Comparison of ENCODE assay signal across 12 mouse cellular contexts in the genomic region with DNA sequence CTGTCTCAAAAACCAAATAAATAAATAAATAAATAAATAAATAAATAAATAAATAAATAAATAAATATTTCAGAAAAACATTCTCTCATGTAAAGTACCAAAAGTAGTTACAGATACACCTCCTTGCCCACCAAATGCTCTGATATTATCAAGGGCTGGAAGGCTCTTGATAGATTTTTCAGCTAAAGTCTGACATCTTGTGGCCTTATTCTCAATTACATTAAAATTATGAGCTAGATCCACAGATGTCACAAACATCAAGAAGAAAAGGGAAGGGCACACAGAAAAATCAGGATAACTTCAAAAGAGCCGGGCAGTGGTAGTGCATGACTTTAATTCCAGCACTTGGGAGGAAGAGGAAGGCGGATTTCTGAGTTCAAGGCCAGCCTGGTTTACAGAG. TPM values are rescaled to one million over a fixed set of nuclear protein-coding genes. Genes with fewer than 3 reads are reported as not detected.
DNase-seq lines count a peak whose midpoint lies in the region; ATAC-seq and TF ChIP-seq lines count a peak whose summit lies in the region.
"Had no signal": no experiment of that assay in that cellular context is flagged by ENCODE, and none has a peak within 500 bp of the region (broad histone marks: within the 10 kb centered on the region; RNA-seq: fewer than 3 reads in every experiment).

No protein-coding gene starts in this region.

- H3K4me1 ChIP-seq in cerebellum, adult 2 months (ENCODE audit: control insufficient read depth, insufficient read depth, low read length) = peaks cover under 1% of the 10 kb centered on the region; the same call in 1 of the 2 replicates
- H3K4me1 ChIP-seq in kidney, postnatal 0 days (replicated peaks; ENCODE audit: insufficient read depth, low read length) = peaks cover 9% of the 10 kb centered on the region; the same call in 1 of the 2 replicates
- H3K4me1 ChIP-seq in lung, embryonic 16.5 days (replicated peaks; ENCODE audit: control insufficient read depth, insufficient read depth, low read length) = peaks cover 17% of the 10 kb centered on the region
- H3K4me1 ChIP-seq: embryonic facial prominence, embryonic 12.5 days had no signal

- H3K27me3 ChIP-seq in cerebellum, adult 2 months (ENCODE audit: control insufficient read depth, insufficient read depth, low read length) = no peaks in the 10 kb centered on the region
- H3K27me3 ChIP-seq in kidney, postnatal 0 days (ENCODE audit: insufficient read depth, low read length) = no peaks in the 10 kb centered on the region
- H3K27me3 ChIP-seq in lung, embryonic 16.5 days (ENCODE audit: control insufficient read depth, insufficient read depth, low read depth, low read length) = no peaks in the 10 kb centered on the region
- H3K27me3 ChIP-seq: embryonic facial prominence, embryonic 12.5 days; midbrain, embryonic 12.5 days had no signal

- WGBS in cerebellum, adult 2 months = 11% methylated on average over 2 of the region's 2 CpGs
- 31% methylated on average over 2 of the region's 2 CpGs for WGBS in kidney, postnatal 0 days
- WGBS in lung, embryonic 16.5 days = 12% methylated on average over 2 of the region's 2 CpGs

- ATAC-seq in kidney, postnatal 0 days (replicated peaks; ENCODE audit: low FRiP score, low read depth) = no peak
- ATAC-seq in lung, embryonic 16.5 days (ENCODE audit: low read depth) = no peak

- TF ChIP-seq POLR2A in cerebellum, adult 2 months (IDR thresholded peaks at IDR 0.05; ENCODE audit: borderline replicate concordance, insufficient read depth, low read length) = no peak

- H3K27ac ChIP-seq in cerebellum, adult 2 months (ENCODE audit: insufficient read depth, low read length) = no peak overlapping the region
- no peak overlapping the region for H3K27ac ChIP-seq in kidney, postnatal 0 days
- peak overlapping the region; percentile 40 for H3K27ac ChIP-seq in lung, embryonic 16.5 days (ENCODE audit: low read length)
- H3K27ac ChIP-seq: embryonic facial prominence, embryonic 12.5 days; midbrain, embryonic 12.5 days had no signal

- peak; percentile 36; the same call in 1 of the 2 replicates for TF ChIP-seq CTCF in cerebellum, adult 2 months (IDR thresholded peaks at IDR 0.05; ENCODE audit: borderline replicate concordance, insufficient read depth, low read depth, low read length)
- peak; percentile 71 for TF ChIP-seq CTCF in kidney, postnatal 0 days (IDR thresholded peaks at IDR 0.05; ENCODE audit: low read depth)

- DNase-seq in cerebellum, adult 2 months = peak in 1 of 2 experiments; percentile 43
- no peak for DNase-seq in cerebellum, adult 11-12 months
- DNase-seq in kidney, postnatal 0 days (ENCODE audit: low spot score) = peak; percentile 85
- no peak for DNase-seq in kidney, adult 11 months
- peak; percentile 45 for DNase-seq in ES-CJ7 (ENCODE audit: low read depth, low spot score)
- no peak for DNase-seq in left cerebral cortex, adult 8-10 months (ENCODE audit: low spot score in 2 of 2)
- DNase-seq in left cerebral cortex, adult 18-20 months (ENCODE audit: low spot score in 2 of 2) = no peak
- DNase-seq: adrenal gland, postnatal 14 days; gastrocnemius, postnatal 10 days had no signal

- no peaks in the 10 kb centered on the region for H3K9me3 ChIP-seq in kidney, postnatal 0 days (replicated peaks; ENCODE audit: low read length)
- H3K9me3 ChIP-seq in lung, embryonic 16.5 days (ENCODE audit: control insufficient read depth, low read length) = no peaks in the 10 kb centered on the region
- H3K9me3 ChIP-seq: embryonic facial prominence, embryonic 12.5 days; midbrain, embryonic 12.5 days had no signal

- no peak overlapping the region for H3K4me3 ChIP-seq in cerebellum, adult 2 months (replicated peaks; ENCODE audit: insufficient read depth, low read depth, low read length)
- H3K4me3 ChIP-seq in kidney, postnatal 0 days (replicated peaks; ENCODE audit: low read depth, low read length) = no peak overlapping the region
- H3K4me3 ChIP-seq in lung, embryonic 16.5 days (ENCODE audit: low read length) = no peak overlapping the region
- H3K4me3 ChIP-seq: embryonic facial prominence, embryonic 12.5 days; midbrain, embryonic 12.5 days had no signal

- H3K4me2 ChIP-seq in kidney, postnatal 0 days (ENCODE audit: low read length) = no peak overlapping the region
- H3K4me2 ChIP-seq in lung, embryonic 16.5 days (ENCODE audit: low read depth, low read length) = no peak overlapping the region
- H3K4me2 ChIP-seq: embryonic facial prominence, embryonic 12.5 days; midbrain, embryonic 12.5 days had no signal

- no peak overlapping the region for H3K9ac ChIP-seq in kidney, postnatal 0 days (ENCODE audit: low read depth, low read length)
- no peak overlapping the region for H3K9ac ChIP-seq in lung, embryonic 16.5 days (ENCODE audit: low read length)
- H3K9ac ChIP-seq: embryonic facial prominence, embryonic 12.5 days; midbrain, embryonic 12.5 days had no signal

- H3K36me3 ChIP-seq in kidney, postnatal 0 days (ENCODE audit: insufficient read depth, low read length) = no peaks in the 10 kb centered on the region
- H3K36me3 ChIP-seq in lung, embryonic 16.5 days (ENCODE audit: control insufficient read depth, insufficient read depth, low read length) = no peaks in the 10 kb centered on the region
- H3K36me3 ChIP-seq: embryonic facial prominence, embryonic 12.5 days; midbrain, embryonic 12.5 days had no signal

RNA-seq across cellular contexts. Expression of a gene that starts 2.6 kb away (rescaled TPM):
- polyA plus RNA-seq in cerebellum, adult 2 months (2012; rRNA removed) = 8.1 and 10.2 TPM in 2 replicates
- polyA plus RNA-seq in kidney, postnatal 0 days (2015; fragmentation: Nextera tagmentation; extraction: Ambion mirVana) = 8.6 and 9.9 TPM in 2 replicates
- polyA plus RNA-seq in lung, embryonic 16.5 days (2015; fragmentation: Nextera tagmentation; extraction: Ambion mirVana) = 5.3 and 5.5 TPM in 2 replicates
- total RNA-seq in left cerebral cortex, adult 8-10 months (2022) = 1 to 10 TPM; 5.3 to 6.8 (median 6.4) TPM
- total RNA-seq in left cerebral cortex, adult 18-20 months (2021) = 1 to 10 TPM; 8.1 to 8.2 TPM

RNA-seq across cellular contexts. Expression of a gene that starts 3.9 kb away (rescaled TPM):
- 11.2 and 12.0 TPM in 2 replicates for polyA plus RNA-seq in cerebellum, adult 2 months (2012; rRNA removed)
- polyA plus RNA-seq in kidney, postnatal 0 days (2015; fragmentation: Nextera tagmentation; extraction: Ambion mirVana) = 5.4 and 5.6 TPM in 2 replicates
- polyA plus RNA-seq in lung, embryonic 16.5 days (2015; fragmentation: Nextera tagmentation; extraction: Ambion mirVana) = 9.4 and 10.4 TPM in 2 replicates
- total RNA-seq in left cerebral cortex, adult 8-10 months (2022) = 10 to 100 TPM; 20.8 to 24.2 (median 22.5) TPM
- 10 to 100 TPM; 37.6 to 40.0 TPM for total RNA-seq in left cerebral cortex, adult 18-20 months (2021)

Comparison
In these comparisons a context has a peak if more than half of its experiments do, and no peak if none do; other contexts are left out.
1. DNase-seq: peak in kidney, postnatal 0 days (single experiment) and ES-CJ7 (single experiment); none in cerebellum, adult 11-12 months (single experiment), kidney, adult 11 months (single experiment), left cerebral cortex, adult 8-10 months (0 of 2) and left cerebral cortex, adult 18-20 months (0 of 2).